In the genomic region with DNA sequence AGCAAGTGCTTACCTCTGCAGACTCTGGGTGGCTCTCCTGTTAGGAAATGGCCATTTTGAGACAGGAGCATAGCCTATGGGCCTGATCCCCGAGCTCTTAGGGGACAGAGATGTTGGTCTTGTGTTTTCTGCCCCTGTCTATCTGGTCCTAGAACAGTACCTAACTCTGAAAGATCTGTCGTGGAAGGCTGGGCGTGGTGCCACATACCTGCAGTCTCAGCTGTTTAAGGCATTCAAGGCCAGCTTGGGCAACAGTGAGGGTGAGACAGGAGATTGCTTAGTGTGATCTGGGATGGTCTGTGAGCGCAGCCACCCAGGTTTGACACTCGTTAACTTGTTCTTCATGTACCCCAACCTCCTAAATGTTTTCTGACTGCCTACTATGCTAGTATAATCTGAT, we compare ENCODE assay signal across 10 mouse cellular contexts. TPM values are rescaled to one million over a fixed set of nuclear protein-coding genes. Genes with fewer than 3 reads are reported as not detected.
A peak's percentile ranks its signal among the peaks of the same experiment; 100 is the strongest.
DNase-seq lines count a peak whose midpoint lies in the region; ATAC-seq and TF ChIP-seq lines count a peak whose summit lies in the region.
"Had no signal": no experiment of that assay in that cellular context is flagged by ENCODE, and none has a peak within 500 bp of the region (broad histone marks: within the 10 kb centered on the region; RNA-seq: fewer than 3 reads in every experiment).

No protein-coding gene starts in this region.

- H3K9ac ChIP-seq in heart, embryonic 12.5 days = peak overlapping the region; percentile 96; the same call in 1 of the 2 replicates
- H3K9ac ChIP-seq in midbrain, embryonic 13.5 days (replicated peaks) = no peak overlapping the region
- H3K9ac ChIP-seq in midbrain, embryonic 11.5 days (ENCODE audit: low read length) = no peak overlapping the region
- H3K9ac ChIP-seq in hindbrain, postnatal 0 days (replicated peaks; ENCODE audit: low read length) = peak overlapping the region; percentile 2; the same call in 1 of the 2 replicates
- H3K9ac ChIP-seq in neural tube, embryonic 13.5 days = peak overlapping the region; percentile 35

- H3K36me3 ChIP-seq in heart, embryonic 12.5 days = peaks cover 8% of the 10 kb centered on the region
- peaks cover 6% of the 10 kb centered on the region for H3K36me3 ChIP-seq in midbrain, embryonic 13.5 days
- peaks cover 3% of the 10 kb centered on the region; the same call in 1 of the 2 replicates for H3K36me3 ChIP-seq in midbrain, embryonic 11.5 days (ENCODE audit: control insufficient read depth, insufficient read depth, low read length)
- H3K36me3 ChIP-seq in hindbrain, postnatal 0 days (ENCODE audit: insufficient read depth, low read length) = no peaks in the 10 kb centered on the region
- peaks cover 11% of the 10 kb centered on the region for H3K36me3 ChIP-seq in neural tube, embryonic 13.5 days

- ATAC-seq in heart, embryonic 12.5 days (ENCODE audit: insufficient number of reproducible peaks, low FRiP score) = no peak
- no peak for ATAC-seq in midbrain, embryonic 13.5 days
- no peak for ATAC-seq in midbrain, embryonic 11.5 days (ENCODE audit: low FRiP score)
- ATAC-seq in hindbrain, postnatal 0 days = no peak
- no peak for ATAC-seq in neural tube, embryonic 13.5 days (ENCODE audit: low read depth)
- ATAC-seq: inflammation-experienced regulatory T-cells, adult 6 months had no signal

- TF ChIP-seq CTCF in hindbrain, postnatal 0 days (IDR thresholded peaks at IDR 0.05; ENCODE audit: low read depth) = no peak

- H3K27ac ChIP-seq in heart, embryonic 12.5 days (ENCODE audit: poor library complexity, severe bottlenecking) = no peak overlapping the region
- H3K27ac ChIP-seq in midbrain, embryonic 13.5 days = no peak overlapping the region
- H3K27ac ChIP-seq in midbrain, embryonic 11.5 days (ENCODE audit: low read depth, low read length) = no peak overlapping the region
- no peak overlapping the region for H3K27ac ChIP-seq in hindbrain, postnatal 0 days
- no peak overlapping the region for H3K27ac ChIP-seq in neural tube, embryonic 13.5 days (replicated peaks)

- no peaks in the 10 kb centered on the region for H3K9me3 ChIP-seq in heart, embryonic 12.5 days (replicated peaks)
- H3K9me3 ChIP-seq in midbrain, embryonic 13.5 days = no peaks in the 10 kb centered on the region
- no peaks in the 10 kb centered on the region for H3K9me3 ChIP-seq in midbrain, embryonic 11.5 days (ENCODE audit: control insufficient read depth, low read length)
- H3K9me3 ChIP-seq in hindbrain, postnatal 0 days (ENCODE audit: low read length) = no peaks in the 10 kb centered on the region
- H3K9me3 ChIP-seq in neural tube, embryonic 13.5 days = no peaks in the 10 kb centered on the region

- 69% methylated on average over 5 of the region's 5 CpGs for WGBS in heart, embryonic 12.5 days
- 90% methylated on average over 5 of the region's 5 CpGs for WGBS in midbrain, embryonic 13.5 days
- 82% methylated on average over 5 of the region's 5 CpGs for WGBS in midbrain, embryonic 11.5 days
- WGBS in hindbrain, postnatal 0 days = 82% methylated on average over 5 of the region's 5 CpGs
- WGBS in neural tube, embryonic 13.5 days = 86% methylated on average over 5 of the region's 5 CpGs

- H3K4me3 ChIP-seq in heart, embryonic 12.5 days = no peak overlapping the region
- no peak overlapping the region for H3K4me3 ChIP-seq in midbrain, embryonic 13.5 days (replicated peaks)
- no peak overlapping the region for H3K4me3 ChIP-seq in midbrain, embryonic 11.5 days (ENCODE audit: low read depth, low read length)
- no peak overlapping the region for H3K4me3 ChIP-seq in hindbrain, postnatal 0 days (ENCODE audit: low read length)
- no peak overlapping the region for H3K4me3 ChIP-seq in neural tube, embryonic 13.5 days

- peak overlapping the region; percentile 93 for H3K4me2 ChIP-seq in heart, embryonic 12.5 days
- H3K4me2 ChIP-seq in midbrain, embryonic 13.5 days (replicated peaks) = 0 out of 2 replicates have a peak overlapping the region, but pooled peaks have one; percentile 95
- no peak overlapping the region for H3K4me2 ChIP-seq in midbrain, embryonic 11.5 days
- no peak overlapping the region for H3K4me2 ChIP-seq in hindbrain, postnatal 0 days (ENCODE audit: low read depth, low read length)
- no peak overlapping the region for H3K4me2 ChIP-seq in neural tube, embryonic 13.5 days

- peaks cover 74% of the 10 kb centered on the region for H3K4me1 ChIP-seq in heart, embryonic 12.5 days (replicated peaks)
- peaks cover 47% of the 10 kb centered on the region for H3K4me1 ChIP-seq in midbrain, embryonic 13.5 days (replicated peaks)
- H3K4me1 ChIP-seq in midbrain, embryonic 11.5 days (ENCODE audit: control insufficient read depth, insufficient read depth, low read length) = peaks cover 27% of the 10 kb centered on the region
- H3K4me1 ChIP-seq in hindbrain, postnatal 0 days (ENCODE audit: insufficient read depth, low read length) = peaks cover 17% of the 10 kb centered on the region
- H3K4me1 ChIP-seq in neural tube, embryonic 13.5 days (replicated peaks) = peaks cover 67% of the 10 kb centered on the region

- H3K27me3 ChIP-seq in heart, embryonic 12.5 days (replicated peaks) = no peaks in the 10 kb centered on the region
- no peaks in the 10 kb centered on the region for H3K27me3 ChIP-seq in midbrain, embryonic 13.5 days
- H3K27me3 ChIP-seq in midbrain, embryonic 11.5 days (ENCODE audit: control insufficient read depth, insufficient read depth, low read length) = no peaks in the 10 kb centered on the region
- H3K27me3 ChIP-seq in hindbrain, postnatal 0 days (ENCODE audit: insufficient read depth, low read length) = no peaks in the 10 kb centered on the region
- no peaks in the 10 kb centered on the region for H3K27me3 ChIP-seq in neural tube, embryonic 13.5 days

- DNase-seq in heart, postnatal 36 days = no peak
- DNase-seq in midbrain, embryonic 11.5 days (ENCODE audit: low spot score, missing footprints) = no peak
- no peak for DNase-seq in hindbrain, postnatal 0 days (ENCODE audit: low spot score)
- DNase-seq in layer of hippocampus, adult 8-10 months (ENCODE audit: low spot score in 2 of 2) = no peak
- DNase-seq in thymus, postnatal 0 days (ENCODE audit: low spot score) = no peak
- DNase-seq: thymus, adult 18-20 months had no signal

- intact Hi-C loops in heart, postnatal 36 days (cut with DNase I) = no loop called here

RNA-seq across cellular contexts. Expression of a gene that starts 2.4 kb away (rescaled TPM):
- 395 and 402 TPM in 2 replicates for polyA plus RNA-seq in heart, embryonic 12.5 days (2016; fragmentation: Nextera tagmentation; extraction: Ambion mirVana)
- total RNA-seq in heart, postnatal 36 days (2021) = 100 to 1,000 TPM; 393 to 443 TPM
- 321 and 324 TPM in 2 replicates for polyA plus RNA-seq in midbrain, embryonic 13.5 days (2015; fragmentation: Nextera tagmentation; extraction: Ambion mirVana)
- 244 and 249 TPM in 2 replicates for polyA plus RNA-seq in midbrain, embryonic 11.5 days (2014; fragmentation: Nextera tagmentation; extraction: Ambion mirVana)
- 86.6 and 88.5 TPM in 2 replicates for total RNA-seq in hindbrain, postnatal 0 days (2014; rRNA removed)
- polyA plus RNA-seq in hindbrain, postnatal 0 days (2015; fragmentation: Nextera tagmentation; extraction: Ambion mirVana) = 310 and 315 TPM in 2 replicates
- 364 and 370 TPM in 2 replicates for polyA plus RNA-seq in neural tube, embryonic 13.5 days (2015; fragmentation: Nextera tagmentation; extraction: Ambion mirVana)
- 100 to 1,000 TPM; 355 to 394 (median 369) TPM for total RNA-seq in layer of hippocampus, adult 8-10 months (2022)
- 415 and 425 TPM in 2 replicates for polyA plus RNA-seq in thymus, postnatal 0 days (2015; fragmentation: Nextera tagmentation; extraction: Ambion mirVana)

Comparison
In these comparisons a context has a peak if more than half of its experiments do, and no peak if none do; other contexts are left out.
1. H3K4me2 ChIP-seq: peak in heart, embryonic 12.5 days (single experiment) and midbrain, embryonic 13.5 days (single experiment); none in midbrain, embryonic 11.5 days (single experiment), hindbrain, postnatal 0 days (single experiment) and neural tube, embryonic 13.5 days (single experiment).
2. H3K9ac ChIP-seq: peak in heart, embryonic 12.5 days (single experiment), hindbrain, postnatal 0 days (single experiment) and neural tube, embryonic 13.5 days (single experiment); none in midbrain, embryonic 13.5 days (single experiment) and midbrain, embryonic 11.5 days (single experiment).